Mouse (Mus musculus) T-helper 2 cell (primary cell): ENCODE data around the gene Med13.

Experiments
- in situ Hi-C: fragments of 300-600 bp; cut with MboI, MseI; formaldehyde crosslinking; loops from one replicate; pipeline ENCODE4 v1.15.1; 2025; ENCODE audit warnings: high pct_unique_total_duplicates

Gene Med13

DNA sequence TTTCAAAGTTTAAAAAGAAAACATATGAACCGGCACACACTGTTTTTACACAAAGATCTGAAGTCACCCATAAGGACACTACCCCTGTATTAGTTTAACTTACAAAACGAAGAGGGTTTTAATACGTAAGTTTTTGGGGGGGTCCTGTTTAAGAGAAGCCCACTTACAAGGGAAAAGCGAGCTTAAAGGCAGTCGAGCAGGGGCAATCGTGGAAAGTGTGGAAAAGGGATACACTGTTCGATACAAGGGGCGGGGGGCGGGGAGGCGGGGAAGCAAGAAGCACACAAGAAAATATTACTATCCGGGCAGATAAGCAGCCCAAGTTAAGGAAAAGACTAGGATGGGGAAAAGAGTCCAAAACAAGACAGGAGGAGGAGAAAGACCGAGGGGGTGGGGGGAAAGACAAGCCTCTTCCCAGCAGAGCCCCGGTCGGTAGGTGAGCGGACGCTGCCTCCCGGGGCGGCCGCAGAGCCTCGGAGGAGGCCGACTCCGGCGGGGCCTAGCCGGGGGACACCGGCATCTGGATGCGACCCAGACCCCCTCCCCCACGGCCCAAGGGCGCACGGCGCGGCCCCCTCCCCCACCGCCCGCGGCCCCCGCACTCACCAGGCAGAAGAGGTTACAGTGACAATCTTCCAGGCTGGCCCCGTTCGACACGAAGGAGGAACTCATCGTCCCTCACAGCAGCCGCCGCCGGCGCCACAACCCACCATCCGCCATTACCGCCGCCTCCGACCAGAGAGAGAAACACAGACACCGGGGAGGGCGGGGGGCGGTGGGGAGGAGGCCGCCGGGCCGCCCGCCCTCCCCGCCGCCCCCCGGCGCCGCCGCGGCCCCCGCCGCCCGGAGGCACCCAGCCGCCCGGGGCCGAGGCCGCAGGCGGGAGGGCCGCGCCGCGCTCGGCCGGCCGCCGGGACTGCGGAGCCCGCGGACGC lies at the start of gene Med13:
TSS of gene Med13 (minus strand) at position 749 of the 935 bp plus-strand sequence.
- in situ Hi-C loops: no loop called here

DNA sequence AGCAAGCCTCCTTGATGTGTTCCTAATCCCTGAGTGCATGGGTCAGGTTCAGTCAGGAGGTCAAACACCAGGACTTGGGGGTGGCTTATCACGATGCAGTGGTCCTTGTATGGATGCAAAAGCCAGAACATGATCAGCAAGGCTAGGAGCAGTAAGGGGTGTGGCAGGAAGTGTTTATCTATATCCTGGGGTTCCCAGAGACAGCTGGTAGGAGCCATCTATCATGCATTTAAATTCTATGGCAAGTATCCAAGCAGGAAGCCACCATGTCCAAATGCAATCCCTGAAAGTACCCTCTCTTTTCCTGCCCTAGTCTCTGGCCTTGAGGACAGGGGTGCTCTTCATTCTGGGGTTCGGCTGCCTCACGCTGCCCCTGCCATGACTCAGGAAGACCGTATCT lies 47.2 kb upstream of the Med13 start:
- in situ Hi-C loops: no loop called here

DNA sequence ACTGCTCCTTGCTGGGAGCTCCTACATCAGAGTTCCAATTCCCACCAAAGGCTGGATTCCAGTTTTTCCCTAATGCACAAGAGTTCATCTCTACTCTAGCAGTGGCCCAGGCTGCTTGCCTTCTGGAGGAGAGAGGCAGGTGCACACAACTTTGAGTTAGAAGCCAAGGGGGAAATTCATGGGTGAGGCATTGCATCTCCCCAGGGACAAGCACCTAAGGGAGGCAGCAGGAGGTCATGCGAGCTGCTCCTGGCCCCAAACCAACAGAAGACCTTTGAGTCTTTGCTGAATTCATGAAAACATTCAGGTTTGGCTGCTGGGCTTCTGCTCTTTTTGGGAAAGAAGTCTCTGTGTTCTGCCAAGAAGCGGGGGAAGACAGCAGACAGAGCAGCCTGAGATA lies 46.4 kb upstream of the Med13 start:
- in situ Hi-C loops: no loop called here

DNA sequence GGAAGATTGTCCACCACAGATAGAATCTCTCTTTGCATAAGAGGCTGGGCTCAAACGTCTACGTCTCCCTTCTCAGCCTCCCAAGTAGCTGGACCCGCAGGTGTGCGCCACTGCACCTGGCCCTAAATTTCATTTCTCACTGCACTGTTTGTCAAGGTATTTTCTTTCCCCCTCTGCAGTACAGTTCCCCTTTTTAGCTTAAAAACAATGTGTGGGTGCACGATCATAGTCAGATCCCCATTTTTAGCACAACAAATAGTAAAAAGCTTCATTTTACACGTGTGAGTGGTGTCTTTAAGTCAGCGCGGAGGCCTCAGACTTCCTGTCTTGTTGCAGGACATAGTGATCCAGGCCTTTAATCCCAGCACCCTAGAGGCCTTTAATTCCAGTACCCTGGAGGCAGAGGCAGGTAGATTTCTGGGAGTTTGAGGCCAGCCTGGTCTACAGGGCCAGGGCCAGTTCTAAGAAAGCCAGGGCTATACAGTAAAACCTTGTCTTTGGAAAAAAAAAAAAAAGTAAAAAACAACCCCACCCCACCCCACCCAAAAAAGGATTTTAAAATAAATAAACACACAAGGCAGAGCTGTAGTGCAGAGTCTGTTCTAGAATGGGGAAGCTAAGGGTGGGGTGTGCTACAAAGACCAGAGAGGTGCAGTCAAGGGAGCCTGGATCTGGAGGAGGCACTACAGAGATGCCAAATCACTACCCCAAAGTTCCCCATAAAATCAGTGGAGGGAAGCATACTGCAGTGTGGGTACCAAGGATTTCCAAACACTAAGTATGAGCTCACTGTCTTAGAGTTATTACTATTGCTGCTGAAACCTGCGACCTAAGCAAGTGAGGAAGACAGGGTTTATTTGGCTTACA lies 42.1 kb upstream of the Med13 start:
- in situ Hi-C loops: no loop called here

DNA sequence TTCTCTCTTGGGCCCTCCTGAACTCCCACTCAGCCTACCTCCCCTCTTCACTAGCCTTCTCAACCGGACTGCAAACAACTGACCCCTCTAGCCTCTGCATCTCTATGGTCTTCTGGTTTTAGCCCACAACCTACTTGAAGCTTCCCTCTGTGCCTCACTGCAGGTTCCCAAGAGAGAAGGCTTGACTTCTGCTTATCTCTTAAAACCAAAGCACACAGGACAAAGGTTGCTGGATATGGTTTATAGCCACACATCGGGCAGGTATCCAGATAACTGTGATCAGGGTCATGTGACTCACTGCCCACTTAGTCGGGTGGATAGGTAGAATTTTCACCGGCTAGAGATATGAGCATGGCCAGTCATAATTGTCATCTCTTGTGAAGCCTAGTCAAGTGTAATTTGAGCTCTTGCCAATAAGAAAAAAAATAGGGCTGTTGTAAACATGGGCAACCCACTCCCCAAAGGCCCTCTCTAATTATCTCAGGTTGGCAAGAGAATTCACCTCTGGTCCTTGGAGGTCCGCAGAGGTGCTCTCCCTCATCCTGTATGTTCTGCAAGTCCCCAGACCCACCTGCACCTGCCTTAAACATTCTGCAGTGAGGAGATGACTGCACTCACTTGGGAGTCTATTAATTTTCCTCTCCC lies 39.7 kb upstream of the Med13 start:
- in situ Hi-C loops: no loop called here

DNA sequence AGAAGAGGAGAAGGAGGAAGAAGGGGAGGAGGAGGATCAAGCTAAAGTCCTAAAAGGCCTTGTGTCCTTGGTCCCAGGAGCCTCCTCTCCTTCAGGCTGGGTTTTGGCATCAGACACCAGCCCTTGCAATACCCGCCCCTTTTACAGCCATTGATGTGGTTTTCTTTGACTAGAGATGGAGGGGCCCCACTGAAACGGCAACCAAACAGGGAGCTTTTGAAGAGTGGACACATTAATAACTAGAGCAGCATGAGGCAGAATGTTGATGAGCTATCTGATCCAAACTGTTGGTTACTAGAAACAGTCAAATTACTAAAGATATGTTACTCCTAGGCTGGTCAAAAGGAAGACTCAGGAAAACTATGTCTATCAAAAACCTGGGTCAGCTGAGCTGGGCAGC lies 39.1 kb upstream of the Med13 start:
- in situ Hi-C loops: no loop called here

DNA sequence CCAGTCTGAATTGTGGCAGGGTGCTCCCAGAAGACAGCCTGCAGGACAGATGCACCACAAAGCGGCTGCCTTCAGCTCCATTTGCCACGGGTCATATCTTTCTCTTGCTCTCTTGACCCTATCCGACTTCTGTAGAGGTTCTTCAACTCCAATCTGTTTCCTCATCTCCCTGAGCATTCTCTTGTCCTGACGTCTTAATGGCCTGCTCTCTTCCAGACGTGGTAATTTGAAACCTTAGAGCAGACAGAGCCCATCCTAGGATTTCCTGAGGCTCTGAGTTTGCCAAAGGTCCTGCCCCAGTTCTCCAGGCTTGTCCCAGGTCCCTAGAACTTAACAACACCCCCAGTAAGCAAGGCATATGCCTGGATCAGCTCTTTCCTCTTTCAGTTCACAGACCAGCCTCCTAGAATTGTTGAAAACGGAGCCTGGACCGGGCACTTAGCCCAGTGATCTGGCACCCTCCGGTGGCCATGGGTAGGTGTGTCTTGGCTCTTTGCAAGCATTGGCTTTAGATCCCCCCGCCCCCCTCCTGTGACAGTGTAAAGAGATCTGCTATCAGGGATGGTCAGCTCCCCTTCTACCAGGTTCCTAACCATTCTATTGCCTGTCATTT lies 38.2 kb upstream of the Med13 start:
- in situ Hi-C loops: no loop called here

DNA sequence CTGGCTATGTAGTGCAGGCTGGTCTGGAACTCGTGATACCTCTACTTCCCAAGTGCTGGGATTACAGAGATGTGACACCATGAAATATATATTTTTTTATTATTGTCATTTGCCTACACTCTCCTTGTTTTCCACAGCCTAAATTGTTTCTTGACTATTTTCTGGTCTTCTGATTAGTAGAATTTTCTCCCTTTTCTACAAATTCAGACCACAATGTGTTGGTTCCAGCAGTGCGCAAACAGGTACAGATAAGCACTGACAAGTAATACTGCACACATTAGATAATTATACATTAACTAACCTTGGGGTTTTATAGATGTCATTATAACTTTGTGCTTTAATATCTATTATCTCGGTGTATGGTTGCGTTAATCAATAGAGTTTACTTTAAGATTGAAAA lies 37.7 kb upstream of the Med13 start:
- in situ Hi-C loops: no loop called here

DNA sequence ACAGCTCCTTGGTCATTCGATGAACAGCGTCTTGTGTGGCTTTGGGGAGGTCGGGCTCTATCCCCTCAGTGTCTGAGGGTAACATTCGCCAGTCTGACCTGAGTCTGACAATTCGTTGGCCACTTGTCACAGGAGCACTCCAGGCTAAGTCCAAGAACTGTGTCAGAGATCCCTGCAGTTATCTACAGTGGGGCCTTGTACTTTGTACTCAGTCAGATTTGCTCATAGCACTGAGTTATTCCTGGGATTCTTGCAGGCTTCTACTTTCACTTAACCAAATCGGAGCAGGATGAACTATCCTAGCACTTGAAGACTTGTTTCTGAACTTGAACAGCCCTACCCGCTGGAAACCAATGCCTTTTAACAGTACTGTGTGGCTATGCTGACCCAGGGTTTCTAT lies 34.3 kb upstream of the Med13 start:
- in situ Hi-C loops: no loop called here

DNA sequence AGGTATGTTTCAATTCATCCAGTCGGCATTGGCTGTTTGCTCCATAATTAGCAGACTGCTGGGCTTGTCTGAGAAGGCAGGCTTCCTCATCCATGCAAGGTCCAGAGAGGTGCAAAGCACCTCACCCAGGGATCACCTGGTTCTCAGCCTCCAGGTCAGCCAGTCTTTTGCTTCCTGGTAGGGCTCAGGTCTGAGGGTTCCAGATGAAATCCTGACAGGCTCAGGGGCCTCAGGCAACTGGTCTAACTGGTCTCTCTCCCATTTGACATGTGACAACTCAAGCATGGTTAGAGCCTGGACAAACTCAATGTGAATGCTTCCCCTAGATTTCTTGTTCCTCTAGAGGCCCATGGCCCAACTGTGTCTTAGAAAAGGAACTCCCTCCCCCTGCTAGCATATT lies 32.9 kb upstream of the Med13 start:
- in situ Hi-C loops: no loop called here

DNA sequence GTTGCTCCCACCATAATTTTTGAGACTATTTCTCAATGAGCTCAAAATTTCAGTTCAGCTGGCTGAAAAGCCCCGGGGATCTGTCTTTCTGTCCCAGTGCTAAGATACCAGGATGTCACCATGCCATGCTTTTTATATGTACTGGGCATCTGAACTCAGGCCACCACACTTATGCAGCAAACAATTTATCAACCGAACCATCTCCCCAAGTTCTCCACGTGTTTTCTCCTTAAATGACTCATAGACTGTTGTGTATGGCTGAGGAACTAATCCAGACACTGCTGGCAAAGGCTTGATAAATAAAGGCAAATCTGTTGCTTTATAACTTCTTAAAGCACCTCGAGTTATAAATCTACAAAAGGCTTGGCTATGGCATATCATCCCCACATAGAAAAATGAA lies 32.1 kb upstream of the Med13 start:
- in situ Hi-C loops: no loop called here

DNA sequence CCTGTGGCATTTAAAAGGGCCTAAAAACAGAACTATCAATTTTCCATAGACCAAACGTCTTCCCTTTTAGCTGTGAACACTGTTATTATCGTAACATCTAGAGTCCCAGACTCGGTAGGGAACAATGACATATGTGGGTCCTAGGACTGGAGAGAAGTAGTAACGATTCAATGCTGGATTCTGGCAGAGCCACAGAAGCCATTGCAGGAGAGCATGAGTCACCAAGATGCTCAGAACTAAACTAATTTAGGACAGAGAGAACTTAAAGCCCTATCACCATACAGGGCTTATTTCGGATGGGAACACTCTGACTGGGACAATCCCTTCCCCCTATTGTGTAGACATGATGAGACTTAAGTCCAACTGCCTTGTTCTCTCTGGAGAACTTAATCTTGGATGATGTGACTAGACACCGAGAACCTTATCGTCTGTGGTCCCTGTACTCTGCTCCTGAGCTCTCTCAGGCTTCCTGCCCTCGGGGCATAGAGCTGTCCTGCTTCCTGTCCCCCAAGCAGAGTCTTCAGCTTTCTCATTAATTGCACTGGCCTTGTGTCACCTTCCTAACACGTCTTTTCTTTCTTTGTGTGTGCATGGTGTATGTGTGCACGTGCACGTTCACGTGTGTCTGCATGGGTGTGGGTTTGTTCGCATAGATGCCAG lies 31.5 kb upstream of the Med13 start:
- in situ Hi-C loops: no loop called here

DNA sequence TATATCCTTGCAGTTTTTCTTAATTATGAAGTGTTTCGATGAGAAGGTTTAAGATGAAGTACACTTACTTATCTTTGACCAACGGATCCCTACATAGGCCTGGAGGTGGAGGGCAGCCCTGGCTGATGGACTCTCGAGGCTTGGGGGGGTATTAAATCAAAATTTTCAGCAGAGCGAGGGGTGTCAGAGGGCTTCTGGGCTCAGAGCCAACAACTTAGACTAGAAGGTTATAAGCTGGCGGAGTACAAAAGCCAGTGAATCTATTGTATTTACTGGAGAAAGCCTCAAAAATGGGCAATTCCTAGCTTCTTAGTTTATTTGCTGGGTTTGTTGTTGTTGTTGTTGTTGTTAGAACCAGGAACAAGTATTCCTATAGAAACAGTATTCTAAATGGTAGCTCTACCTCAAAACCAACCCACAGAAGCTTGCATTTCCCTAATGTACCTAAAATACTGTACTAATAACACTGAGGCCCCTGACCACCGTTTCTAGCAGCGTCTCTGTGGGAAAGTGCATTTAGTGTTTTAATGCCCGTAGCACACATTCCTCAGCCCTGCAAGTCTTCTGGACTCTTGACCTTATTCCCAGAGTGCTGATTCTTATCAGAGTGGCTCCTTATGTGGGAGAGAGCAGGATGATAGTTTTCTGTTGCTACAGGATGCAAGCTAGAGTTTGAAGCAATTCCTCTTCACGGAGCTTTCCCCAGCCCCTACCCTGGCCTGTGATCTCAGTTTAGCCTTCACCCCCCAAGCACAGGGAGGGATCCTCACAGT lies 29.9 kb upstream of the Med13 start:
- in situ Hi-C loops: no loop called here

DNA sequence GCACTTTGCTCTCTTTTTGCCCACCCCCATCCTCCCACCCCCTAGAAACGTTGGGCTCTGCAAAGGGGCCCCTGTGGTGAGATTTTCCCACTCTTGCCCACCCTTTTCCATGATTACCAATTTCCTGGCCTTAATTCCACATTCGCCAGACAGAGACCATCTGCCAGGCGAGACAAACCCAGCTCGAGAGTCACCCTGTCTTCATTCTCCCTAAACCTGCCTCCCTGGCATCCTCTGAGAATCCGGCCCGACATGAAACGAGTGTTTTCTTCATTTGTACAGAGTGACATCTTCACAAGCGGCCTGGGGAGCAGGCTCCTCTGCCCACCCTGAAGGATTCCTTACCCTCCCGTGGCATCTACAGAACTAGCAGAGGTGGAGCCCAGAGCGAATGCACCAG lies 29.2 kb upstream of the Med13 start:
- in situ Hi-C loops: no loop called here

DNA sequence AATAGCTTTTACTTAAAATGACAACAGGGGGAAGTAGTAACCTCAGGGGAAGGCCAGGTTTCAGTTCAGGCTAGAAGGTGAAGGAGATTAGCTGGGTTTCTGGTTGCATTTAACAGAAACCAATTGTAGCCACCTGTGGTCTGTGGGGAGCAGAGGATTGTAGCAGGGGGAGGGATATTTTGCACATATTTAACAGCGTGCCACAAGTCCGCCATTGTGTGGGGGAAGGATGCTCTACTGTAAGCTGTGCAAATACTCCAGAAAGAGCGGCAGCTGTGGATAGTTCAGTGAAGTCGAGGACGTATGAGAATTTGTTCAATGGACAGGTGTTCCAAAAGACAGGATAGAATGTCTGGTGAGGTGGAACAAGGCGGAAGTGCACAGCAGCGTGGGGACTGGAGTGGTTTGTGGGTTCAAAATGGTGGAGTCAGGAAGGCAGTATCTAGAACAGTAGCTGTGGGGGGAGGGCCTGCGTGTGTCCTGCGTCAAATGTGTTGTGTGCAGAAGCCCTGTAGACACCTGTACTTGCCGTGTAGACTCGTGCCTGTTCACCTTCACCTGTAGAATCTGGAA lies 28.4 kb upstream of the Med13 start:
- in situ Hi-C loops: no loop called here

DNA sequence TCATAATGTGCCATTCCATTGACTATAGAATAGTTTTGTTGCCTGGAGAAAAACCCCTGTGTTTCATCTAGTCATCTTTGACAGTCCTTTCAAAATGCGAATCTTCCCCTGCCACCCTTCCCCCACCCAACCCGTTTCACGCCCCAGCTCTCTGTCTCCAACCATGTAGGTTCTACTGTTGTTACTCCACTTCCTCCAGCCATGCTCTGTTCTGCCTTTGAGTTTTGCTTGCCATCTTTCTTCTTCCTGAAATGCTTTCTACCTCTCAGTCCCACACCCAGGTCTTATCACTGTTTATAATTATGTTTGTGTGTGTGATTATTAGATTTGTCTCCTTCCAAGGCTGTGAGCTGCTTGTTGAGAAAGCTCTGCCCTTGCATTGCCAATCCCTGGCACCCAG lies 26.7 kb upstream of the Med13 start:
- in situ Hi-C loops: loop anchor here (5.0 kb wide), 1 partner anchor 53 kb away; no protein-coding TSS in a partner anchor

DNA sequence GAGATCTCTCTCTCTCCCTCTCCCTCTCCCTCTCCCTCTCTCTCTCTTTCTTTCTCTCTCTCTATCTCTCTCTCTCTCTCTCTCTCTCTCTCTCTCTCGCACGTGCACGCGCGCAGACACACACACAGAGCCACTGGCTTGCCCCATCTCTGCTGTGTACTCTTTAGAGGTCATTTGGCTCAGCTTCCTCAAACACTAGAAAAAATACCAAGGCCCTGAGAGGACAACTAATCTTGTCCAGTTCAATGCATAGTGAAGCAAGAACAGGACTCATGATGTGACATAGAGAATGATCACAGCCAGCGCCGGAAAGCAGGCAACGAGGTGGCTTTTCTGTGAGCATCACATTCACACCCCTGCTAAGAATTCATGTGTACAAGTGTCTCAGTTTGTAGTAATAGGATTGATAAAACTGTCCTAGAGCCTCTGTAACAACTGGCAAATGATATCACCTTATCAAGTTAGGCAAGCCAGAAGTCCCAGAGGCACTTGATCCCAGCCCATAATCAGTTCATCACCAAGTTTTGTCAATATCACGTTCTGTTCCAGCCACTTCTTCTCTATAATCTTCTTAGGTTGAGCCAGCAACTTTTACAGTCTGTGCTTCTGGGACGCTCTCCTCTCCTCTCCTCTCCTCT lies 25.2 kb upstream of the Med13 start:
- in situ Hi-C loops: loop anchor here (5.0 kb wide), 1 partner anchor 55 kb away; no protein-coding TSS in a partner anchor

DNA sequence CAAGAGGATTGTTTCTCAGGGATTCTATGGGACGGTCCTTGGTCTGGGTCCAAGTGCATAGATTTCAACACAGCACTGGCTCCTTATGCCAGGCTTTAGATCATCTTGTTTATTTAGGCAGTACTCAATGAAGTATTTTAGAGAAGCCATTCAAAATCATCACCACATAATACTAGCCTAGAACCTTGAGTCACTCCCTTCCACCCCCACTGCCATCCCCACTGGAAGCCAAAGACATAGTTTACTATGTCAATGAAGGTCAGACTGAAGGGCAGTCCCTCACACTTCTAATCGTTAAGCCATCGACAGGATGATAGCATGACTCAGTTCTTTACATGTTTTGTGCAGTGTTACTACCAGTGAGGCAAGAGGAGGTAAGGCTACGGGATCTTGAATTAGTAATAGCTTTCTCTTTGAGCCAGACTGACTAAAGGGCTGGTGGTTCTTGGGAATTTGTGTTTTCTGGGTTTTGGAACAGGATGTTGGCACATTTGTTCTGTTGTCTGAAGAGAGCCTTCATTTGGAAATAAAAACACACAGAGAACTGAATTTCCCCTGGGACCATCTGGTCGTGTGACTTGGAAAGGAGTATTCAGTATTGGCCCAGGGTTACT lies 24.2 kb upstream of the Med13 start:
- in situ Hi-C loops: loop anchor here (5.0 kb wide), 1 partner anchor 56 kb away; no protein-coding TSS in a partner anchor
